Mouse (Mus musculus) MEL (cell line): ENCODE data around the gene Cnga1. TPM values are rescaled to one million over a fixed set of nuclear protein-coding genes. Genes with fewer than 3 reads are reported as not detected.

Experiments used
- DNase-seq: peaks from one replicate; pipeline ENCODE4 v3.0.0; 2011; ENCODE audit warnings: low read depth, low spot score
- H3K27ac ChIP-seq: 2 replicates; pipeline ENCODE4 v1.5.1; 2012; ENCODE audit warnings: low read depth, mild to moderate bottlenecking, control low read depth, low read length, moderate library complexity; ENCODE audit not compliant: control insufficient read depth
- H3K27me3 ChIP-seq, 2 experiments: fragments of 150-350 bp in 1 of 2; sonication (generic) in 1 of 2; 2 replicates each; pipeline ENCODE4 v1.6.1; 2012; ENCODE audit warnings: low read length in 2 of 2, mild to moderate bottlenecking in 2 of 2, improper control_type of control experiment in 1 of 2, moderate library complexity in 1 of 2; ENCODE audit not compliant: insufficient read depth in 2 of 2, control insufficient read depth in 1 of 2
- H3K36me3 ChIP-seq, 2 experiments: 2 replicates each; pipeline ENCODE4 v1.6.1; 2012 to 2014; ENCODE audit warnings: low read length in 2 of 2, improper control_type of control experiment in 1 of 2, inconsistent platforms in 1 of 2, mild to moderate bottlenecking in 1 of 2; ENCODE audit not compliant: insufficient read depth in 2 of 2, control insufficient read depth in 1 of 2
- H3K4me1 ChIP-seq, 2 experiments: fragments of 150-350 bp in 1 of 2; sonication (generic) in 1 of 2; 2 replicates each; pipeline ENCODE4 v1.6.1; 2012; ENCODE audit warnings: low read length in 2 of 2, improper control_type of control experiment in 1 of 2, mild to moderate bottlenecking in 1 of 2; ENCODE audit not compliant: insufficient read depth in 2 of 2, control insufficient read depth in 1 of 2
- H3K4me3 ChIP-seq, 2 experiments: fragments of 150-350 bp in 1 of 2; sonication (generic) in 1 of 2; 2 replicates each; pipeline ENCODE4 v1.5.1; 2012; ENCODE audit warnings: low read depth in 2 of 2, low read length in 2 of 2, mild to moderate bottlenecking in 2 of 2, moderate library complexity in 2 of 2, control low read depth in 1 of 2, improper control_type of control experiment in 1 of 2; ENCODE audit not compliant: control insufficient read depth in 1 of 2, insufficient read depth in 1 of 2
- H3K79me2 ChIP-seq: 2 replicates; pipeline ENCODE4 v1.6.1; 2012; ENCODE audit warnings: mild to moderate bottlenecking, low read length, moderate library complexity; ENCODE audit not compliant: control insufficient read depth, poor library complexity, insufficient read depth
- H3K9ac ChIP-seq: 2 replicates; pipeline ENCODE4 v1.6.1; 2012; ENCODE audit warnings: low read depth, mild to moderate bottlenecking, control low read depth, low read length, moderate library complexity; ENCODE audit not compliant: control insufficient read depth, poor library complexity, severe bottlenecking
- H3K9me3 ChIP-seq: fragments of 150-350 bp; sonication (generic); replicated peaks from 2 replicates; pipeline ENCODE4 v1.6.1; 2012; ENCODE audit warnings: mild to moderate bottlenecking, low read length, improper control_type of control experiment, moderate library complexity; ENCODE audit not compliant: insufficient read depth
- BHLHE40 ChIP-seq: IDR thresholded peaks from 2 replicates; pipeline ENCODE4 v1.6.1; 2012; ENCODE audit warnings: low read depth, mild to moderate bottlenecking, inconsistent platforms, low read length, improper control_type of control experiment, borderline replicate concordance
- CHD2 ChIP-seq: IDR thresholded peaks from 2 replicates; pipeline ENCODE4 v1.6.1; 2011; ENCODE audit warnings: low read length, improper control_type of control experiment
- CTCF ChIP-seq, 3 experiments: IDR thresholded peaks in 2 of 3; conservative IDR thresholded peaks in 1 of 3; 2 replicates each; pipeline ENCODE4 v1.5.1; 2011 to 2012; ENCODE audit warnings: low read length in 3 of 3, low read depth in 2 of 3, mild to moderate bottlenecking in 2 of 3, improper control_type of control experiment in 1 of 3, inconsistent platforms in 1 of 3, mixed read lengths in 1 of 3, moderate library complexity in 1 of 3; ENCODE audit not compliant: control insufficient read depth in 1 of 3, insufficient read depth in 1 of 3, poor library complexity in 1 of 3, severe bottlenecking in 1 of 3
- E2F4 ChIP-seq: IDR thresholded peaks from 2 replicates; pipeline ENCODE4 v1.6.1; 2011; ENCODE audit warnings: low read depth, low read length, improper control_type of control experiment, borderline replicate concordance
- ELF1 ChIP-seq: IDR thresholded peaks from 2 replicates; pipeline ENCODE4 v1.6.1; 2014; ENCODE audit warnings: low read depth, mild to moderate bottlenecking, inconsistent platforms, low read length, improper control_type of control experiment, moderate library complexity
- HCFC1 ChIP-seq: IDR thresholded peaks from 2 replicates; pipeline ENCODE4 v1.6.1; 2012; ENCODE audit warnings: low read depth, mild to moderate bottlenecking, inconsistent platforms, low read length, improper control_type of control experiment, moderate library complexity
- JUND ChIP-seq: IDR thresholded peaks from 2 replicates; pipeline ENCODE4 v1.6.1; 2011; ENCODE audit warnings: low read depth, mild to moderate bottlenecking, improper control_type of control experiment, low read length
- MAX ChIP-seq: IDR thresholded peaks from 2 replicates; pipeline ENCODE4 v1.6.1; 2011; ENCODE audit warnings: low read length, improper control_type of control experiment
- MAZ ChIP-seq: IDR thresholded peaks from 2 replicates; pipeline ENCODE4 v1.6.1; 2012; ENCODE audit warnings: low read depth, mild to moderate bottlenecking, inconsistent platforms, low read length, improper control_type of control experiment
- MXI1 ChIP-seq: IDR thresholded peaks from 2 replicates; pipeline ENCODE4 v1.6.1; 2011; ENCODE audit warnings: mild to moderate bottlenecking, low read depth, low read length, improper control_type of control experiment
- MYC ChIP-seq: IDR thresholded peaks from 2 replicates; pipeline ENCODE4 v1.6.1; 2011; ENCODE audit warnings: low read depth, mild to moderate bottlenecking, low read length, improper control_type of control experiment, moderate library complexity
- NELFE ChIP-seq: IDR thresholded peaks from 2 replicates; pipeline ENCODE4 v1.6.1; 2011; ENCODE audit warnings: low read depth, low read length, improper control_type of control experiment
- POLR2AphosphoS5 ChIP-seq: IDR thresholded peaks from 2 replicates; pipeline ENCODE4 v1.6.1; 2012; ENCODE audit warnings: low read depth, borderline replicate concordance, mild to moderate bottlenecking, inconsistent platforms, low read length, moderate library complexity, mixed read lengths
- RAD21 ChIP-seq: IDR thresholded peaks from 2 replicates; pipeline ENCODE4 v1.6.1; 2011; ENCODE audit warnings: mild to moderate bottlenecking, low read depth, low read length, improper control_type of control experiment
- RCOR1 ChIP-seq: IDR thresholded peaks from 2 replicates; pipeline ENCODE4 v1.6.1; 2012; ENCODE audit warnings: low read depth, mild to moderate bottlenecking, inconsistent platforms, low read length, improper control_type of control experiment
- SIN3A ChIP-seq: IDR thresholded peaks from 2 replicates; pipeline ENCODE4 v1.6.1; 2012; ENCODE audit warnings: low read length, improper control_type of control experiment, inconsistent platforms
- SMC3 ChIP-seq: IDR thresholded peaks from 2 replicates; pipeline ENCODE4 v1.6.1; 2011; ENCODE audit warnings: low read depth, low read length, improper control_type of control experiment
- TBP ChIP-seq: IDR thresholded peaks from 2 replicates; pipeline ENCODE4 v1.8.0; 2011; ENCODE audit warnings: low read depth, low read length, improper control_type of control experiment
- TCF12 ChIP-seq: IDR thresholded peaks from 2 replicates; pipeline ENCODE4 v1.6.1; 2014; ENCODE audit warnings: low read depth, mild to moderate bottlenecking, inconsistent platforms, low read length, improper control_type of control experiment, moderate library complexity
- USF2 ChIP-seq, 2 experiments: IDR thresholded peaks; 2 replicates each; pipeline ENCODE4 v1.6.1; 2011 to 2012; ENCODE audit warnings: improper control_type of control experiment in 2 of 2, low read length in 2 of 2, borderline replicate concordance in 1 of 2, inconsistent platforms in 1 of 2, low read depth in 1 of 2, mild to moderate bottlenecking in 1 of 2; ENCODE audit not compliant: insufficient read depth in 1 of 2
- ZC3H11A ChIP-seq: IDR thresholded peaks from 2 replicates; pipeline ENCODE4 v1.6.1; 2012; ENCODE audit warnings: low read depth, mild to moderate bottlenecking, inconsistent platforms, low read length, improper control_type of control experiment
- ZKSCAN1 ChIP-seq: IDR thresholded peaks from 2 replicates; pipeline ENCODE4 v1.6.1; 2012; ENCODE audit warnings: low read depth, mild to moderate bottlenecking, inconsistent platforms, low read length, improper control_type of control experiment, moderate library complexity
- ZMIZ1 ChIP-seq: IDR thresholded peaks from 2 replicates; pipeline ENCODE4 v1.6.1; 2012; ENCODE audit warnings: low read depth, mild to moderate bottlenecking, inconsistent platforms, low read length, improper control_type of control experiment, moderate library complexity
- polyA plus RNA-seq, 2 experiments: library from polyadenylated mRNA; stranded (reverse) in 1 of 2; unstranded in 1 of 2; fragments of >175 nt in 1 of 2; fragments of >200 nt in 1 of 2; gene quantifications; 2 replicates each; pipeline versions ENCODE4 v1.2.1 to v1.2.4; 2012; ENCODE audit warnings: low replicate concordance in 2 of 2, low read depth in 1 of 2; ENCODE audit not compliant: insufficient read length in 2 of 2, insufficient read depth in 1 of 2, missing spikeins in 1 of 2
- total RNA-seq: library from RNA; depleted of rRNA; stranded (reverse); fragments of 300-350 nt; gene quantifications from 2 replicates; pipeline ENCODE4 v1.2.3, GENCODE M21; 2012

The Cnga1 gene
- total and polyA plus RNA-seq, 3 experiments = 0.04 TPM; not detected in 2

GRCm38 (mm10) chr5:72647418-72647907 is 3.4 kb upstream of the Cnga1 start, which contains the start of gene Nipal1:
Gene Nipal1, plus strand, starts transcription at chr5:72647795.
- TF ChIP-seq TCF12 = no peak
- Histone ChIP-seq H3K36me3 (no peaks in the 10 kb centered on the region; a peak in 1 of 4 replicates), H3K79me2 (no peaks in the 10 kb centered on the region), H3K27ac (no peak within 1 kb of the TSS), H3K4me3 (peak within 1 kb of the TSS; percentile 62 to 74), H3K9ac (peak within 1 kb of the TSS; percentile 49), H3K27me3 (peaks cover under 1 to 17% of the 10 kb centered on the region in 2 experiments; a peak in 3 of 4 replicates), H3K4me1 (peaks cover 0 to 3% of the 10 kb centered on the region in 2 experiments; a peak in 2 of 4 replicates), H3K9me3 (no peaks in the 10 kb centered on the region)
- DNase-seq = peak; percentile 85

- no peaks in the 10 kb centered on the region for H3K79me2 ChIP-seq
- TF ChIP-seq ZMIZ1 (no peak), BHLHE40 (no peak), MAZ (no peak), TCF12 (no peak), NELFE (no peak), USF2 (IDR thresholded peaks at IDR 0.05; ENCODE audit: borderline replicate concordance in 1 of 2, insufficient read depth in 1 of 2, low read depth in 1 of 2, low read length in 2 of 2) (no peak), E2F4 (no peak), MXI1 (no peak), MYC (no peak), CTCF (IDR thresholded peaks at IDR 0.05 in 2 of 3, conservative IDR thresholded peaks at IDR 0.05 in 1 of 3; ENCODE audit: control insufficient read depth in 1 of 3, insufficient read depth in 1 of 3, low read depth in 2 of 3, low read length in 3 of 3, poor library complexity in 1 of 3, severe bottlenecking in 1 of 3) (no peak)
- H3K9ac ChIP-seq = 0 out of 2 replicates have a peak overlapping the region, but pooled peaks have one; percentile 4
- DNase-seq = peak; percentile 7
- no peak overlapping the region for H3K27ac ChIP-seq
- H3K27me3 ChIP-seq = peaks cover 0 to 16% of the 10 kb centered on the region in 2 experiments; a peak in 3 of 4 replicates
- no peaks in the 10 kb centered on the region; a peak in 1 of 4 replicates for H3K36me3 ChIP-seq
- peak overlapping the region in 1 of 2 experiments; percentile 62; a peak in 2 of 4 replicates for H3K4me3 ChIP-seq
- H3K4me1 ChIP-seq = peaks cover 0 to 3% of the 10 kb centered on the region in 2 experiments; a peak in 2 of 4 replicates
- H3K9me3 ChIP-seq = no peaks in the 10 kb centered on the region
Observed at GRCm38 (mm10) chr5:72646996-72647395, 2.9 kb upstream of the Cnga1 start.

GRCm38 (mm10) chr5:72646131-72646530 is 2.1 kb upstream of the Cnga1 start:
- DNase-seq = peak; percentile 66
- peak; percentile 61; the same call in 1 of the 2 replicates for TF ChIP-seq MAX
- peak; percentile 49; the same call in 1 of the 2 replicates for TF ChIP-seq HCFC1
- TF ChIP-seq POLR2AphosphoS5 = no peak
- peak; percentile 66 for TF ChIP-seq SMC3
- no peak for TF ChIP-seq TCF12
- TF ChIP-seq JUND = no peak
- TF ChIP-seq SIN3A = peak; percentile 51; the same call in 1 of the 2 replicates
- TF ChIP-seq ZKSCAN1 = no peak
- no peak for TF ChIP-seq CHD2
- TF ChIP-seq MXI1 = peak; percentile 74
- TF ChIP-seq TBP = no peak
- TF ChIP-seq RCOR1 = no peak
- peak; percentile 56 for TF ChIP-seq ZC3H11A
- peak; percentile 55; the same call in 1 of the 2 replicates for TF ChIP-seq ELF1
- peak; percentile 62 to 74 (median 69) for TF ChIP-seq CTCF (IDR thresholded peaks at IDR 0.05 in 2 of 3, conservative IDR thresholded peaks at IDR 0.05 in 1 of 3; ENCODE audit: control insufficient read depth in 1 of 3, insufficient read depth in 1 of 3, low read depth in 2 of 3, low read length in 3 of 3, poor library complexity in 1 of 3, severe bottlenecking in 1 of 3)
- TF ChIP-seq RAD21 = peak; percentile 42
- TF ChIP-seq MAZ = peak; percentile 51; the same call in 1 of the 2 replicates
- TF ChIP-seq E2F4 = no peak

More at GRCm38 (mm10) chr5:72646131-72646530, 2.1 kb upstream of the Cnga1 start:
- H3K9me3 ChIP-seq = no peaks in the 10 kb centered on the region
- no peaks in the 10 kb centered on the region; a peak in 1 of 4 replicates for H3K36me3 ChIP-seq
- peaks cover 0 to 11% of the 10 kb centered on the region in 2 experiments; a peak in 3 of 4 replicates for H3K27me3 ChIP-seq
- no peak overlapping the region for H3K4me3 ChIP-seq
- no peak overlapping the region; the same call in 1 of the 2 replicates for H3K9ac ChIP-seq
- H3K27ac ChIP-seq = no peak overlapping the region
- H3K79me2 ChIP-seq = no peaks in the 10 kb centered on the region
- H3K4me1 ChIP-seq = peaks cover 0 to 3% of the 10 kb centered on the region in 2 experiments; a peak in 2 of 4 replicates
